Mouse (Mus musculus): Measurements from ENCODE around the gene Fndc3b.

DNA sequence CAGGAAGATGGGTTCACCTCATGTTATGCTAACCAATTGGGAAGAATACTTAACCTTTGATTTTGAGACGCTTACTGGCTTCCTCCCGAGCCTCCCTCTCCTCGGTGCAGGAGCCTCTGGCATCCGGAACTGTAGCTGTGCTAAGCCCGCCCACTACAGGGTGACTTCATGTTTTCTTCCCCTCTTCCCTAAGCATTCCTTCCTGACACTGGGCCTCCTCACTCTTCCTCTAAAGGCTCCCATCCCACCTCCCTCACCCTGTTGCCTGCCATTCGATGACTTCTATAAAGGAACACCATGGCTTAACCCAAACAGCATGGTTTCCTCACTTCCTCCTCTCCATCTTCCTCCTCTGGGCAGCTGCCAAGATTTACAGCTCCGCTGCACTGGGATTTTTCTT lies 110.5 kb downstream of the Fndc3b start:
- no peak for TF ChIP-seq CTCF (IDR thresholded peaks at IDR 0.05; ENCODE audit: borderline replicate concordance, insufficient read depth, low read length)
- TF ChIP-seq POLR2A (IDR thresholded peaks at IDR 0.05; ENCODE audit: low read depth, low read length) = no peak

Measured in embryonic fibroblast, embryonic 13.5 days (primary cell).